ENCODE assay signal across 9 mouse cellular contexts in genomic region chr11:94882687-94883383, GRCm38 (mm10). TPM values are rescaled to one million over a fixed set of nuclear protein-coding genes. Genes with fewer than 3 reads are reported as not detected.
DNase-seq lines count a peak whose midpoint lies in the region; ATAC-seq lines count a peak whose summit lies in the region.
"Had no signal": no experiment of that assay in that cellular context is flagged by ENCODE, and none has a peak within 500 bp of the region (broad histone marks: within the 10 kb centered on the region; RNA-seq: fewer than 3 reads in every experiment).

No protein-coding gene starts in this region.

- H3K4me3 ChIP-seq in liver, embryonic 11.5 days (ENCODE audit: low read depth, low read length) = no peak overlapping the region
- H3K4me3 ChIP-seq: liver, embryonic 15.5 days had no signal

- H3K4me2 ChIP-seq in liver, embryonic 11.5 days = peak overlapping the region; percentile 29
- H3K4me2 ChIP-seq: liver, embryonic 15.5 days had no signal

- no peak overlapping the region for H3K9ac ChIP-seq in liver, embryonic 11.5 days (ENCODE audit: low read depth, low read length)
- H3K9ac ChIP-seq: liver, embryonic 15.5 days had no signal

- ATAC-seq in liver, embryonic 11.5 days (replicated peaks; ENCODE audit: low FRiP score) = no peak

- WGBS in liver, embryonic 11.5 days = 5% methylated on average over 19 of the region's 19 CpGs

- H3K4me1 ChIP-seq in liver, embryonic 11.5 days (replicated peaks; ENCODE audit: control insufficient read depth, insufficient read depth, low read length) = 0 out of 2 replicates have a peak, but pooled peaks cover 2% of the 10 kb centered on the region
- H3K4me1 ChIP-seq: liver, embryonic 15.5 days had no signal

- peaks cover 50% of the 10 kb centered on the region for H3K27me3 ChIP-seq in liver, embryonic 11.5 days (replicated peaks; ENCODE audit: control insufficient read depth, insufficient read depth, low read length)

- peak overlapping the region; percentile 39; the same call in 1 of the 2 replicates for H3K27ac ChIP-seq in liver, embryonic 11.5 days (ENCODE audit: low read depth, low read length)
- H3K27ac ChIP-seq: liver, embryonic 15.5 days had no signal

- no peaks in the 10 kb centered on the region for H3K9me3 ChIP-seq in liver, embryonic 11.5 days (ENCODE audit: control insufficient read depth, low read length)
- H3K9me3 ChIP-seq: liver, embryonic 15.5 days had no signal

- DNase-seq in ovary, postnatal 14 days (ENCODE audit: low spot score) = peak; percentile 44
- no peak for DNase-seq in ovary, adult 18-20 months (ENCODE audit: low spot score)
- peak; percentile 37 to 50 for DNase-seq in gastrocnemius, postnatal 36 days
- DNase-seq in liver, embryonic 11.5 days (ENCODE audit: low spot score) = no peak
- DNase-seq in yolk sac, embryonic 10.5 days (ENCODE audit: low spot score) = peak; percentile 87
- DNase-seq in layer of hippocampus, adult 18-20 months (ENCODE audit: low spot score in 2 of 2) = no peak
- DNase-seq in thymus, postnatal 25 days = no peak
- no peak for DNase-seq in left cerebral cortex, adult 8-10 months (ENCODE audit: low spot score in 2 of 2)

- intact Hi-C loops in gastrocnemius, postnatal 36 days (cut with DNase I) = no loop called here

- H3K36me3 ChIP-seq in liver, embryonic 11.5 days (ENCODE audit: control insufficient read depth, insufficient read depth, low read length) = no peaks in the 10 kb centered on the region
- H3K36me3 ChIP-seq: liver, embryonic 15.5 days had no signal

RNA-seq across cellular contexts. Expression of gene Col1a1, which starts 53.2 kb away (rescaled TPM):
- total RNA-seq in gastrocnemius, postnatal 36 days (2021) = 100 to 1,000 TPM; 604 to 803 TPM
- polyA plus RNA-seq in liver, embryonic 11.5 days (2014; fragmentation: Nextera tagmentation; extraction: Ambion mirVana) = 191 and 221 TPM in 2 replicates
- total RNA-seq in layer of hippocampus, adult 18-20 months (2021) = 1 to 10 TPM; 4.3 to 5.2 TPM
- total RNA-seq in left cerebral cortex, adult 8-10 months (2022) = 10 to 100 TPM in 1 of 4 experiments, 1 to 10 TPM in 3; 7.0 to 10.2 (median 8.0) TPM

Comparison
In these comparisons a context has a peak if more than half of its experiments do, and no peak if none do; other contexts are left out.
1. DNase-seq: peak in ovary, postnatal 14 days (single experiment), gastrocnemius, postnatal 36 days (2 of 2) and yolk sac, embryonic 10.5 days (single experiment); none in ovary, adult 18-20 months (single experiment), liver, embryonic 11.5 days (single experiment), layer of hippocampus, adult 18-20 months (0 of 2), thymus, postnatal 25 days (single experiment) and left cerebral cortex, adult 8-10 months (0 of 2).
2. RNA of gene Col1a1, which starts 53.2 kb away (total RNA-seq): 604 to 803 TPM in gastrocnemius, postnatal 36 days; 7.0 to 10.2 TPM in left cerebral cortex, adult 8-10 months and 4.3 to 5.2 TPM in layer of hippocampus, adult 18-20 months; every median in the first group is over 10 times any median in the second.